Mouse (Mus musculus): ENCODE measurements around the gene Cct7. TPM values are rescaled to one million over a fixed set of nuclear protein-coding genes. Genes with fewer than 3 reads are reported as not detected.

Gene Cct7
- polyA plus RNA-seq, 1 experiment from 2014 or later, result 644 TPM

GRCm38 (mm10) chr6:85483843-85484721 is 32.8 kb downstream of the Cct7 start:
- peaks cover 41% of the 10 kb centered on the region for H3K27me3 ChIP-seq (ENCODE audit: control insufficient read depth, insufficient read depth, low read length)
- no peak overlapping the region for H3K9ac ChIP-seq (ENCODE audit: low read depth, low read length)
- DNase-seq (ENCODE audit: low spot score), result peak; percentile 44
- H3K27ac ChIP-seq (ENCODE audit: low read depth, low read length), result no peak overlapping the region
- H3K4me3 ChIP-seq (ENCODE audit: low read depth, low read length), result peak overlapping the region; percentile 27
- WGBS, result 3% methylated on average over 80 of the region's 92 CpGs
- peak overlapping the region; percentile 44 for H3K4me2 ChIP-seq (replicated peaks; ENCODE audit: low read depth, low read length)
- H3K9me3 ChIP-seq (ENCODE audit: control insufficient read depth, low read length), result no peaks in the 10 kb centered on the region
- peaks cover 6% of the 10 kb centered on the region; the same call in 1 of the 2 replicates for H3K4me1 ChIP-seq (replicated peaks; ENCODE audit: control insufficient read depth, insufficient read depth, low read length)
- H3K36me3 ChIP-seq (ENCODE audit: control insufficient read depth, insufficient read depth, low read length), result no peaks in the 10 kb centered on the region
- no peak for ATAC-seq (ENCODE audit: low FRiP score)

DNA sequence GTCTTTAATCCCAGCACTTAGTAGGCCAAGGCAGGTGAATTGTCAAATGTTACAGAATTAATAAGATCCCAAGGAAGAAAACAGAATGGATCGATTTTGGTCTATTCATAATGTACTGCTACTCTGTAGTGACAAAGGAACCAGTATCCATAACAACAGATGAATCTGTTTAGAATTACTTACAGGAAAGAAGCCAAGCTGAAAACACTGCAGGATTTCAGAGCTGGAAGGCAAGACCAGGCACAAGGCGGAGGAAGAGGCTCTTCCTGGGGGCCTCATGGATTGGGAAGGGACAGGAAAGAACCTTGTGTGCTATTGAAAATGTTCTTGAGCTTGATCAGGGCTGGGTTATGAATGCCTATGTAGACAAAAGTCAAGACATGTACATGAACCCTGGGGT is 34.4 kb downstream of the Cct7 start:
- ATAC-seq (ENCODE audit: low FRiP score), result no peak
- Histone ChIP-seq H3K27ac (ENCODE audit: low read depth, low read length) (no peak overlapping the region), H3K9ac (ENCODE audit: low read depth, low read length) (no peak overlapping the region), H3K9me3 (ENCODE audit: control insufficient read depth, low read length) (no peaks in the 10 kb centered on the region), H3K4me3 (ENCODE audit: low read depth, low read length) (no peak overlapping the region), H3K4me2 (replicated peaks; ENCODE audit: low read depth, low read length) (no peak overlapping the region), H3K36me3 (ENCODE audit: control insufficient read depth, insufficient read depth, low read length) (no peaks in the 10 kb centered on the region), H3K4me1 (replicated peaks; ENCODE audit: control insufficient read depth, insufficient read depth, low read length) (peaks cover 9% of the 10 kb centered on the region; the same call in 1 of the 2 replicates), H3K27me3 (ENCODE audit: control insufficient read depth, insufficient read depth, low read length) (peaks cover 41% of the 10 kb centered on the region)
- no peak for DNase-seq (ENCODE audit: low spot score)
- 89% methylated on average over 2 of the region's 2 CpGs for WGBS

DNA sequence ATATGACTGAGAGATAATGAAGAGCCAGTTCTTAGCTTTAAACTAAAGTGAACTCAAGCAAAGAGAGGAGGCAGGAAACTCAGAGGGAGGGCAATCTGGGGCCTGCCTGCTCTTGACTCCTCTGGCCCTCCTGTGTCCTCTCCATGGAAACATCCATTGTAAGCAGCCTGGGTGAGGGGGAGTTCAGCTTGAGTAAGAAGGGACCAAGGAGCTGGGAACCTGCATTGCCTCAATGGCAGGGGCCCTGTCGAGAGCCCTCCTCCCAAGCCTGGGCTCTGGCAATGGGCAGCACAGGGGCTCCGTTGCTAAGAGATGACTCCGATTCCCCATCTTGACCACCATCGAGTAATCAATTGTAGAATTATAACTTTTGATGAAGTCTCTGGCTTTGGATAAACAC is 37.2 kb downstream of the Cct7 start:
- WGBS, result 35% methylated on average over 4 of the region's 4 CpGs
- Histone ChIP-seq H3K4me1 (replicated peaks; ENCODE audit: control insufficient read depth, insufficient read depth, low read length) (peaks cover 9% of the 10 kb centered on the region; the same call in 1 of the 2 replicates), H3K27me3 (ENCODE audit: control insufficient read depth, insufficient read depth, low read length) (peaks cover 30% of the 10 kb centered on the region), H3K9ac (ENCODE audit: low read depth, low read length) (no peak overlapping the region), H3K4me3 (ENCODE audit: low read depth, low read length) (no peak overlapping the region), H3K4me2 (replicated peaks; ENCODE audit: low read depth, low read length) (no peak overlapping the region), H3K36me3 (ENCODE audit: control insufficient read depth, insufficient read depth, low read length) (no peaks in the 10 kb centered on the region), H3K9me3 (ENCODE audit: control insufficient read depth, low read length) (no peaks in the 10 kb centered on the region), H3K27ac (ENCODE audit: low read depth, low read length) (no peak overlapping the region)
- DNase-seq (ENCODE audit: low spot score) (peak; percentile 6), ATAC-seq (ENCODE audit: low FRiP score) (no peak)

DNA sequence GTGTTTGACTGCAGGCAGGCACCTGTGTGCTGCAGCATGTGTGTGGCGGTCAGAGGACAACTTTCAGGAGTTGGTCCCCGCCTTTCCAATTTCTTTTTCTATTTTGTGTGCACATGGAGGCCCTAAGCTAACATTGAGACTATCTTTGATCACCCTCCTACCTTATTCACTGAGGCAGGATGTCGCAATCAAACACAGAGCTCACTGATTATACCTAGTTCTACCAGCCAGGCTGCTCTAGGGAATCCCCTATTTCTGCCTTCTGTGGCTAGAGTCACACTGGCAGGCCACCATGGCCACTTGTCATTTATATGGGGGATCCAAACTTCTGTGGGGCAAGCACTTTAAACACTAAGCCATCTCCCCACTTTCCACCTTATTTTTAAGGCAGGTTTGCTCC is 38.4 kb downstream of the Cct7 start:
- H3K27ac ChIP-seq (ENCODE audit: low read depth, low read length), result no peak overlapping the region
- no peak overlapping the region for H3K4me3 ChIP-seq (ENCODE audit: low read depth, low read length)
- H3K36me3 ChIP-seq (ENCODE audit: control insufficient read depth, insufficient read depth, low read length), result no peaks in the 10 kb centered on the region
- ATAC-seq (ENCODE audit: low FRiP score) (no peak), DNase-seq (ENCODE audit: low spot score) (no peak)
- H3K9me3 ChIP-seq (ENCODE audit: control insufficient read depth, low read length), result no peaks in the 10 kb centered on the region
- 84% methylated on average over 3 of the region's 3 CpGs for WGBS
- no peak overlapping the region for H3K4me2 ChIP-seq (replicated peaks; ENCODE audit: low read depth, low read length)
- no peak overlapping the region for H3K9ac ChIP-seq (ENCODE audit: low read depth, low read length)
- peaks cover 18% of the 10 kb centered on the region for H3K27me3 ChIP-seq (ENCODE audit: control insufficient read depth, insufficient read depth, low read length)
- peaks cover 3% of the 10 kb centered on the region; the same call in 1 of the 2 replicates for H3K4me1 ChIP-seq (replicated peaks; ENCODE audit: control insufficient read depth, insufficient read depth, low read length)

GRCm38 (mm10) chr6:85490252-85490651 is 38.9 kb downstream of the Cct7 start:
- 80% methylated on average over 4 of the region's 4 CpGs for WGBS
- no peak for ATAC-seq (ENCODE audit: low FRiP score)

DNA sequence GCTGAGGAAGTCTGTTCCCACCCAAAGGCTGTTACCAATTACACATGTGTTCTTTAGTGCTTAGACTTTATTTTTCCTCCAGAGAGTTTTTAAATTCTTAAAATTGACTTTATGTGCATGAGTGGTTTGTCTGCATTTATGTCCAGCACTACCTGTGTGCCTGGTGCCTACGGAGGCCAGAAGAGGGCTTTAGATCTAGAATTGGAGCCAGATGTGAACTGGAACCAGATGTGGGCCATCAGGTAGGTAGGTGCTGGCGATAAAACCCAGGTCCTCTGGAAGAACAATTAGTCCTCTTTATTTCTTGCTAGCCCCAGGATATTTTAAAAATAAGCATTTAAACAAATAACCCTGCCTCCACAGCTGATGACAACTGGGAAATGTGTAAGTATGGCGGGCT is 40.3 kb downstream of the Cct7 start:
- Histone ChIP-seq H3K4me1 (replicated peaks; ENCODE audit: control insufficient read depth, insufficient read depth, low read length) (peaks cover 3% of the 10 kb centered on the region; the same call in 1 of the 2 replicates), H3K36me3 (ENCODE audit: control insufficient read depth, insufficient read depth, low read length) (no peaks in the 10 kb centered on the region), H3K27me3 (ENCODE audit: control insufficient read depth, insufficient read depth, low read length) (no peaks in the 10 kb centered on the region), H3K9me3 (ENCODE audit: control insufficient read depth, low read length) (no peaks in the 10 kb centered on the region), H3K4me2 (replicated peaks; ENCODE audit: low read depth, low read length) (no peak overlapping the region), H3K27ac (ENCODE audit: low read depth, low read length) (no peak overlapping the region), H3K4me3 (ENCODE audit: low read depth, low read length) (no peak overlapping the region), H3K9ac (ENCODE audit: low read depth, low read length) (no peak overlapping the region)
- DNase-seq (ENCODE audit: low spot score), result no peak
- no peak for ATAC-seq (ENCODE audit: low FRiP score)
- WGBS, result 91% methylated on average over 3 of the region's 3 CpGs

More at GRCm38 (mm10) chr6:85490252-85490651, 38.9 kb downstream of the Cct7 start:
- Histone ChIP-seq H3K36me3 (ENCODE audit: control insufficient read depth, insufficient read depth, low read length) (no peaks in the 10 kb centered on the region), H3K4me2 (replicated peaks; ENCODE audit: low read depth, low read length) (no peak overlapping the region), H3K27me3 (ENCODE audit: control insufficient read depth, insufficient read depth, low read length) (peaks cover 12% of the 10 kb centered on the region), H3K27ac (ENCODE audit: low read depth, low read length) (no peak overlapping the region), H3K9ac (ENCODE audit: low read depth, low read length) (no peak overlapping the region), H3K4me1 (replicated peaks; ENCODE audit: control insufficient read depth, insufficient read depth, low read length) (peaks cover 3% of the 10 kb centered on the region; the same call in 1 of the 2 replicates), H3K4me3 (ENCODE audit: low read depth, low read length) (no peak overlapping the region), H3K9me3 (ENCODE audit: control insufficient read depth, low read length) (no peaks in the 10 kb centered on the region)
- no peak for DNase-seq (ENCODE audit: low spot score)

DNA sequence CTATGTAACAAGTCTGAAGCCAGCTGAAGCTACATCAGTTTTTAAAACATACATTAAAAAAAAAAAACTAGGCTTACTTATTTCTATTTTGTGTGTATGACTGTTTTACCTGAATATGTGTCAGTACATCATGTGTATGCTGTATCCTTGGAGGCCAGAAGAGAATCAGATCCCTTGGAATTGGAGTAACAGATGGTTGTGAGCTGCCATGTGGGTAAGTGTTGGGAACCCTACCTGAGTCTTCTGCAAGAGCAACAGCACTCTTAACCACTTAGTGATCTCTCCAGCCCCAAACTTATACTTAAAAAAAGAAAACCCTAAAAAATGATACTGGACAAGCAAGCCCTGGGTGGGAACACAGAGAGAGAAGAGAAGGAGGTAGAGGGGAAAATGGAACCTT is 45.7 kb downstream of the Cct7 start:
- Histone ChIP-seq H3K9me3 (ENCODE audit: control insufficient read depth, low read length) (no peaks in the 10 kb centered on the region), H3K36me3 (ENCODE audit: control insufficient read depth, insufficient read depth, low read length) (no peaks in the 10 kb centered on the region), H3K27me3 (ENCODE audit: control insufficient read depth, insufficient read depth, low read length) (no peaks in the 10 kb centered on the region), H3K27ac (ENCODE audit: low read depth, low read length) (no peak overlapping the region), H3K4me3 (ENCODE audit: low read depth, low read length) (no peak overlapping the region), H3K4me2 (replicated peaks; ENCODE audit: low read depth, low read length) (no peak overlapping the region), H3K4me1 (replicated peaks; ENCODE audit: control insufficient read depth, insufficient read depth, low read length) (peaks cover 3% of the 10 kb centered on the region; the same call in 1 of the 2 replicates), H3K9ac (ENCODE audit: low read depth, low read length) (no peak overlapping the region)
- DNase-seq (ENCODE audit: low spot score) (no peak), ATAC-seq (ENCODE audit: low FRiP score) (no peak)

DNA sequence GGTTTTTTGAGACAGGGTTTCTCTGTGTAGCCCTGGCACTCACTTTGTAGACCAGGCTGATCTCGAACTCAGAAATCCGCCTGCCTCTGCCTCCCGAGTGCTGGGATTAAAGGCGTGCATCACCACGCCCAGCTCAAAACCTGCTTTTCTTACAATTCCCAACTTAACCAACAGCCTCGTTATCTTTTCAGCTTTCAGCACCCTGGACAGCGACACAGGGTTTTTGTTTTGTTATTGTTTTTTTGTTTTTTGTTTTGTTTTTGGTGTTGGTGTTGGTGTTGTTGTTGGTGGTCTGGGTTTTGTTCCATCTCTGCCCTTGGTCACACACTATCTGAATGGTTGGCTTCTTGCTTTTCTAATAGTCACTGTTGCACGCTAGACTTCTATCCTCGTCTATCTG is 46.8 kb downstream of the Cct7 start:
- Histone ChIP-seq H3K9me3 (ENCODE audit: control insufficient read depth, low read length) (no peaks in the 10 kb centered on the region), H3K27ac (ENCODE audit: low read depth, low read length) (no peak overlapping the region), H3K4me1 (replicated peaks; ENCODE audit: control insufficient read depth, insufficient read depth, low read length) (peaks cover 6% of the 10 kb centered on the region), H3K9ac (ENCODE audit: low read depth, low read length) (no peak overlapping the region), H3K4me3 (ENCODE audit: low read depth, low read length) (no peak overlapping the region), H3K27me3 (ENCODE audit: control insufficient read depth, insufficient read depth, low read length) (no peaks in the 10 kb centered on the region), H3K36me3 (ENCODE audit: control insufficient read depth, insufficient read depth, low read length) (no peaks in the 10 kb centered on the region), H3K4me2 (replicated peaks; ENCODE audit: low read depth, low read length) (no peak overlapping the region)
- 70% methylated on average over 9 of the region's 9 CpGs for WGBS
- DNase-seq (ENCODE audit: low spot score) (peak; percentile 36), ATAC-seq (ENCODE audit: low FRiP score) (no peak)

GRCm38 (mm10) chr6:85500416-85500815 is 49.1 kb downstream of the Cct7 start:
- Histone ChIP-seq H3K36me3 (ENCODE audit: control insufficient read depth, insufficient read depth, low read length) (no peaks in the 10 kb centered on the region), H3K4me2 (replicated peaks; ENCODE audit: low read depth, low read length) (no peak overlapping the region), H3K9ac (ENCODE audit: low read depth, low read length) (no peak overlapping the region), H3K9me3 (ENCODE audit: control insufficient read depth, low read length) (no peaks in the 10 kb centered on the region), H3K4me3 (ENCODE audit: low read depth, low read length) (no peak overlapping the region), H3K27me3 (ENCODE audit: control insufficient read depth, insufficient read depth, low read length) (no peaks in the 10 kb centered on the region), H3K4me1 (replicated peaks; ENCODE audit: control insufficient read depth, insufficient read depth, low read length) (peaks cover 7% of the 10 kb centered on the region), H3K27ac (ENCODE audit: low read depth, low read length) (no peak overlapping the region)
- 83% methylated on average over 1 of the region's 1 CpGs for WGBS
- DNase-seq (ENCODE audit: low spot score) (no peak), ATAC-seq (ENCODE audit: low FRiP score) (no peak)
